Comparison of ENCODE assay signal across 8 mouse cellular contexts in the genomic region with DNA sequence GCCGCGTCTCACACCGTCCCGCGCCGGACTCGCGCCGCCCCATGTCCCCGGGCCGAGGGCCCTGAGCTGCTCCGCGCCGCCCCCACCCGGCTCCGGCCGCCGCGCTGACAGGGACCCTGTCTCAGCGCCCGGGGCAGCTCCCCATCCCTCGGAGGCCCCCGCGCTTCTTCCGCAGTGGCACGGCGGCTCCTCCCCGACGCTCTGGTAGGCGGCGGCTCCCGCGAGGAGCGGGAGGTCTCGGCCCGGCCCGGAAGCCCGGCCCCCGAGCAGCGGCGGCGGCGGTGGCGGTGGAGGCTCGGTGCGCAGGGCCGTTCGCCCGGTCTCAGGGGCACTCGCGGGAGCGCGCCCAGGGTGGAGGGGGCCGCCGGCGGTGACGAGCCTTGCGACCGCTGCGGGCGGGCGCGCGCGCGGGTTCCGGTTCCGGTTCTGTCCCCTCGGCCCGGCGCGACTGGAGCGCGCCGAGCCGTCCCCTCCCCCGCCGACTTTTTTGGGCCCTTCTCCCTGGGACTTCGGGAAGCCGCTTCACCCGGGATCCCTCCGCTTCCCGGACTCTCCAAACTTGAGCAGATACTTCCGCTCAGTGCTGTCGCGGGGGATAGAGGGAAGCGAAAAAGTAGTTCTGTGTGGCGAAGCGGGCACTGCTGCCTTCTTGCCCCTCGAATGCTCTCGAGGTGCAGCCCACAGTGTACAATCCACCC. TPM values are rescaled to one million over a fixed set of nuclear protein-coding genes. Genes with fewer than 3 reads are reported as not detected.
DNase-seq lines count a peak whose midpoint lies in the region; ATAC-seq lines count a peak whose summit lies in the region.

No protein-coding gene starts in this region.

- H3K4me1 ChIP-seq in hindbrain, embryonic 13.5 days (replicated peaks): peaks cover 47% of the 10 kb centered on the region

- H3K9me3 ChIP-seq in hindbrain, embryonic 13.5 days: no peaks in the 10 kb centered on the region

- H3K27ac ChIP-seq in hindbrain, embryonic 13.5 days: peak overlapping the region; percentile 89

- H3K4me2 ChIP-seq in hindbrain, embryonic 13.5 days: peak overlapping the region; percentile 91

- peak; percentile 83 for ATAC-seq in hindbrain, embryonic 13.5 days (ENCODE audit: low FRiP score)

- whole genome bisulfite sequencing in hindbrain, embryonic 13.5 days: under 1% methylated on average over 43 of the region's 91 CpGs

- DNase-seq in R1 (ENCODE audit: low read depth, low spot score): peak; percentile 95
- DNase-seq in cerebellum, postnatal 25 days: peak; percentile 94 to 97
- DNase-seq in frontal cortex, postnatal 25 days (ENCODE audit: low spot score in 2 of 2): peak; percentile 75 to 81
- peak; percentile 89 to 93 for DNase-seq in layer of hippocampus, postnatal 14 days (ENCODE audit: low spot score in 2 of 2)
- DNase-seq in lung, postnatal 14 days: peak; percentile 94
- DNase-seq in retina, postnatal 1 day: peak; percentile 97
- peak; percentile 72 for DNase-seq in thymus, postnatal 4 days

- peak overlapping the region; percentile 89 for H3K4me3 ChIP-seq in hindbrain, embryonic 13.5 days

- H3K36me3 ChIP-seq in hindbrain, embryonic 13.5 days: peaks cover 8% of the 10 kb centered on the region

- peak overlapping the region; percentile 90 for H3K9ac ChIP-seq in hindbrain, embryonic 13.5 days

- no peaks in the 10 kb centered on the region for H3K27me3 ChIP-seq in hindbrain, embryonic 13.5 days

RNA-seq across cellular contexts. Expression of a gene that starts 1.2 kb away (rescaled TPM):
- 19.8 and 23.6 TPM in 2 replicates for polyA plus RNA-seq in hindbrain, embryonic 13.5 days (2015; fragmentation: Nextera tagmentation; extraction: Ambion mirVana)
- total RNA-seq in layer of hippocampus, postnatal 14 days (2021): 100 to 1,000 TPM; 151 to 163 TPM

RNA-seq across cellular contexts. Expression of a gene that starts 10.6 kb away (rescaled TPM):
- polyA plus RNA-seq in hindbrain, embryonic 13.5 days (2015; fragmentation: Nextera tagmentation; extraction: Ambion mirVana): 11.0 and 11.5 TPM in 2 replicates
- 10 to 100 TPM; 19.9 TPM for total RNA-seq in layer of hippocampus, postnatal 14 days (2021)

Comparison
In these comparisons a context has a peak if more than half of its experiments do, and no peak if none do; other contexts are left out.
1. Peak in every context shown above with its lines: DNase-seq, ATAC-seq, H3K4me3 ChIP-seq and H3K27ac ChIP-seq.